Mouse (Mus musculus): ENCODE measurements at regions not wholly inside any gene's neighbourhood (a gene's known extent, or its start where the extent isn't known, plus 50 kb on each side); places are given as distances from the start of the nearest gene placed in this dataset.

DNA sequence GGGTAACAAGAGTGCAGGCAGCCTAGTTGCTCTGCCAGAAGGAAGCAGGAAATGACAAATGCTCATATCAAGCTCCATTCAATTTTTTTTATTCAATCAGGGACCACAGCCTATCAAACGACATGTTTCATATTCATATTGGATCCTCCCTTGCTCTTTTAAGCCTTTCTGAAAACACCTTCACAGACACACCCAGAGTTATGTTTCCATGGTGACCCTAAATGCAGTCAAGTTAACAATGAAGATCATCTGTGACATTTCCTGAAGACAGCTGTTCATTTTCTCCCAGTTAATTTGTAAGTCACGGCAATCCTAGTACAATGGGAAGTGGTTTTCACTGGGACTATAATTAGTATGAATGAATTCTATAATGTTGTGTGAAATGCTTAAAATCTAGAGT lies 839.1 kb upstream of the Rag2 start:
- TF ChIP-seq POLR2A (IDR thresholded peaks at IDR 0.05; ENCODE audit: borderline replicate concordance, extremely low read depth, insufficient read depth, insufficient read length, poor library complexity, severe bottlenecking) (no peak), CTCF (IDR thresholded peaks at IDR 0.05; ENCODE audit: borderline replicate concordance, extremely low read depth, insufficient read depth, insufficient read length) (no peak)
